Mouse (Mus musculus) limb, embryonic 10.5 days (tissue): Measurements from ENCODE around the gene Kdm4b. TPM values are rescaled to one million over a fixed set of nuclear protein-coding genes. Genes with fewer than 3 reads are reported as not detected.

Experiments used
- DNase-seq: peaks from one replicate; pipeline ENCODE4 v3.0.0-alpha.2; 2017; ENCODE audit warnings: low spot score
- H3K27ac ChIP-seq: fragments of 300-500 bp; sonication (generic); 2 replicates; pipeline ENCODE4 v1.5.1; 2016; ENCODE audit warnings: mild to moderate bottlenecking
- H3K27me3 ChIP-seq: fragments of 300-500 bp; sonication (generic); 2 replicates; pipeline ENCODE4 v1.6.1; 2016; ENCODE audit warnings: low read depth, mild to moderate bottlenecking; ENCODE audit not compliant: poor library complexity, severe bottlenecking
- H3K36me3 ChIP-seq: fragments of 300-500 bp; sonication (generic); 2 replicates; pipeline ENCODE4 v1.6.1; 2016; ENCODE audit warnings: mild to moderate bottlenecking, moderate library complexity
- H3K4me1 ChIP-seq: fragments of 300-500 bp; sonication (generic); 2 replicates; pipeline ENCODE4 v1.6.1; 2016
- H3K4me3 ChIP-seq: fragments of 300-500 bp; sonication (generic); 2 replicates; pipeline ENCODE4 v1.5.1; 2016; ENCODE audit warnings: mild to moderate bottlenecking, moderate library complexity
- H3K9me3 ChIP-seq: fragments of 300-500 bp; sonication (generic); replicated peaks from 2 replicates; pipeline ENCODE4 v1.6.1; 2016; ENCODE audit warnings: mild to moderate bottlenecking
- WGBS: fragments of 180-500 bp; shearing (Covaris S2); methylation state at CpG from one replicate; pipeline ENCODE4 v1.1.7; 2016; 5-methylcytosine and 5-hydroxymethylcytosine counted together
- polyA plus RNA-seq: library from polyadenylated mRNA; unstranded; fragments of >200 nt; fragmentation: Nextera tagmentation; extraction: Ambion mirVana; gene quantifications from 2 replicates; pipeline ENCODE4 v1.2.1, GENCODE M21; 2016

Gene Kdm4b
- polyA plus RNA-seq: 37.7 and 46.8 TPM in 2 replicates

- peak; percentile 99 for DNase-seq
- Histone ChIP-seq H3K9me3 (no peaks in the 10 kb centered on the region), H3K27ac (peak within 1 kb of the TSS; percentile 92), H3K27me3 (no peaks in the 10 kb centered on the region), H3K4me1 (peaks cover 40% of the 10 kb centered on the region), H3K4me3 (peak within 1 kb of the TSS; percentile 86), H3K36me3 (peaks cover 37% of the 10 kb centered on the region)
- WGBS: under 1% methylated on average over 57 of the region's 57 CpGs
These were observed at the start of gene Kdm4b for GRCm38 (mm10) chr17:56325450-56326152. Gene Kdm4b (plus strand): TSS chr17:56326062.

- Histone ChIP-seq H3K4me1 (peaks cover 41% of the 10 kb centered on the region), H3K36me3 (peaks cover 48% of the 10 kb centered on the region), H3K4me3 (peak within 1 kb of the TSS; percentile 60), H3K27ac (peak within 1 kb of the TSS; percentile 81), H3K9me3 (no peaks in the 10 kb centered on the region), H3K27me3 (no peaks in the 10 kb centered on the region)
- 9% methylated on average over 21 of the region's 21 CpGs for WGBS
- peak; percentile 95 for DNase-seq
These were observed 49.0 kb upstream of the Kdm4b start, which contains the start of gene Ticam1 for GRCm38 (mm10) chr17:56276643-56277566. Gene Ticam1 (minus strand): TSS chr17:56276786.

- H3K4me3 ChIP-seq: peak overlapping the region; percentile 60
- DNase-seq: no peak
- peaks cover 46% of the 10 kb centered on the region for H3K36me3 ChIP-seq
- peaks cover 41% of the 10 kb centered on the region for H3K4me1 ChIP-seq
- H3K9me3 ChIP-seq: no peaks in the 10 kb centered on the region
- WGBS: 46% methylated on average over 2 of the region's 2 CpGs
- no peaks in the 10 kb centered on the region for H3K27me3 ChIP-seq
- peak overlapping the region; percentile 81 for H3K27ac ChIP-seq
These were observed 48.3 kb upstream of the Kdm4b start for GRCm38 (mm10) chr17:56277567-56277893.

- WGBS: 94% methylated on average over 5 of the region's 5 CpGs
- no peak for DNase-seq
- no peak overlapping the region for H3K4me3 ChIP-seq
- H3K27ac ChIP-seq: 0 out of 2 replicates have a peak overlapping the region, but pooled peaks have one; percentile 2
- H3K27me3 ChIP-seq: no peaks in the 10 kb centered on the region
- H3K9me3 ChIP-seq: no peaks in the 10 kb centered on the region
- peaks cover 52% of the 10 kb centered on the region for H3K36me3 ChIP-seq
- H3K4me1 ChIP-seq: peaks cover 36% of the 10 kb centered on the region
These were observed 47.5 kb upstream of the Kdm4b start for GRCm38 (mm10) chr17:56278340-56278739.

- H3K36me3 ChIP-seq: peaks cover 56% of the 10 kb centered on the region
These were observed 46.2 kb upstream of the Kdm4b start for GRCm38 (mm10) chr17:56279481-56280155.

GRCm38 (mm10) chr17:56281193-56281592 lies 44.7 kb upstream of the Kdm4b start:
- Histone ChIP-seq H3K4me1 (peaks cover 26% of the 10 kb centered on the region), H3K36me3 (peaks cover 72% of the 10 kb centered on the region), H3K27ac (no peak overlapping the region), H3K27me3 (no peaks in the 10 kb centered on the region), H3K9me3 (no peaks in the 10 kb centered on the region), H3K4me3 (no peak overlapping the region)
- no peak for DNase-seq
- WGBS: 91% methylated on average over 12 of the region's 12 CpGs

More at GRCm38 (mm10) chr17:56279481-56280155, 46.2 kb upstream of the Kdm4b start:
- Histone ChIP-seq H3K27me3 (no peaks in the 10 kb centered on the region), H3K27ac (no peak overlapping the region), H3K4me3 (no peak overlapping the region), H3K9me3 (no peaks in the 10 kb centered on the region), H3K4me1 (peaks cover 32% of the 10 kb centered on the region)
- WGBS: 91% methylated on average over 12 of the region's 12 CpGs
- no peak for DNase-seq

GRCm38 (mm10) chr17:56282802-56283201 lies 43.1 kb upstream of the Kdm4b start:
- no peak overlapping the region for H3K27ac ChIP-seq
- no peak for DNase-seq
- H3K9me3 ChIP-seq: no peaks in the 10 kb centered on the region
- no peak overlapping the region for H3K4me3 ChIP-seq
- peaks cover 86% of the 10 kb centered on the region for H3K36me3 ChIP-seq
- no peaks in the 10 kb centered on the region for H3K27me3 ChIP-seq
- peaks cover 14% of the 10 kb centered on the region for H3K4me1 ChIP-seq
- 93% methylated on average over 4 of the region's 4 CpGs for WGBS

- H3K4me1 ChIP-seq: peaks cover 19% of the 10 kb centered on the region
- peaks cover 86% of the 10 kb centered on the region for H3K36me3 ChIP-seq
- 92% methylated on average over 8 of the region's 8 CpGs for WGBS
- H3K27ac ChIP-seq: no peak overlapping the region
- no peaks in the 10 kb centered on the region for H3K27me3 ChIP-seq
- H3K9me3 ChIP-seq: no peaks in the 10 kb centered on the region
- no peak for DNase-seq
- H3K4me3 ChIP-seq: no peak overlapping the region
These were observed 42.5 kb upstream of the Kdm4b start for GRCm38 (mm10) chr17:56283316-56283715.

- Histone ChIP-seq H3K9me3 (no peaks in the 10 kb centered on the region), H3K27ac (no peak overlapping the region), H3K4me1 (peaks cover 36% of the 10 kb centered on the region), H3K4me3 (no peak overlapping the region), H3K36me3 (peaks cover 62% of the 10 kb centered on the region), H3K27me3 (no peaks in the 10 kb centered on the region)
- DNase-seq: no peak
- WGBS: 97% methylated on average over 11 of the region's 11 CpGs
These were observed 39.9 kb upstream of the Kdm4b start for GRCm38 (mm10) chr17:56285995-56286394.

GRCm38 (mm10) chr17:56287830-56288229 lies 38.0 kb upstream of the Kdm4b start:
- Histone ChIP-seq H3K9me3 (no peaks in the 10 kb centered on the region), H3K4me3 (no peak overlapping the region; the same call in 1 of the 2 replicates), H3K27ac (peak overlapping the region; percentile 89), H3K4me1 (peaks cover 51% of the 10 kb centered on the region), H3K27me3 (no peaks in the 10 kb centered on the region), H3K36me3 (peaks cover 47% of the 10 kb centered on the region)
- DNase-seq: no peak
- 62% methylated on average over 3 of the region's 3 CpGs for WGBS

- H3K27me3 ChIP-seq: no peaks in the 10 kb centered on the region
- H3K36me3 ChIP-seq: peaks cover 38% of the 10 kb centered on the region
- H3K9me3 ChIP-seq: no peaks in the 10 kb centered on the region
- H3K4me1 ChIP-seq: peaks cover 52% of the 10 kb centered on the region
- H3K4me3 ChIP-seq: peak overlapping the region; percentile 61
- H3K27ac ChIP-seq: peak overlapping the region; percentile 89
- WGBS: 42% methylated on average over 3 of the region's 3 CpGs
- no peak for DNase-seq
These were observed 37.0 kb upstream of the Kdm4b start for GRCm38 (mm10) chr17:56288866-56289265.

GRCm38 (mm10) chr17:56289371-56290331 lies 36.2 kb upstream of the Kdm4b start:
- peak; percentile 81 for DNase-seq
- no peaks in the 10 kb centered on the region for H3K27me3 ChIP-seq
- peaks cover 52% of the 10 kb centered on the region for H3K4me1 ChIP-seq
- peak overlapping the region; percentile 89 for H3K27ac ChIP-seq
- peak overlapping the region; percentile 61 for H3K4me3 ChIP-seq
- WGBS: 1% methylated on average over 23 of the region's 23 CpGs
- H3K9me3 ChIP-seq: no peaks in the 10 kb centered on the region
- peaks cover 30% of the 10 kb centered on the region for H3K36me3 ChIP-seq
